Mouse (Mus musculus): ENCODE measurements at regions not wholly inside any gene's neighbourhood (a gene's known extent, or its start where the extent isn't known, plus 50 kb on each side); places are given as distances from the start of the nearest gene placed in this dataset.

DNA sequence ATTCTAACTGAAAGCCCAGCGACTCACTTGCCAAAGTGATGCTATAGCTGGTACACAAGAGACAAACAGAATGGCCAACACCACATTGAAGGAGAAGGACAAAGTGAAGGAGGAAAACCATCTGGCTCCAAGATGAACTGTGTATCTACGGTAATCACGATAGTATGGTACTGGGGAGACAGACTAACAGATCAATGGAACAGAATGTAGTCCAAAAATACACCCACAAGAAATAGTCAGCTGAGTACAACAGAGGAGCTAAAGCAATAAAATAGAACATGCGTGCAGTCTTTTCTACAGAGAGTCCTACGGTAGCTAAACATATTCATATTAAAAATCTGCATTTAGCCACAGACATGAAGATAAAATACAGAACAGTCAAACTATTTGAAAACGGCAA, 92.4 kb upstream of the Tmem150c start:
- H3K36me3 ChIP-seq (ENCODE audit: control insufficient read depth, insufficient read depth, low read length) = no peaks in the 10 kb centered on the region
- H3K27ac ChIP-seq (ENCODE audit: low read depth, low read length) = no peak overlapping the region
- H3K27me3 ChIP-seq (ENCODE audit: control insufficient read depth, insufficient read depth, low read length) = no peaks in the 10 kb centered on the region
- H3K4me2 ChIP-seq (replicated peaks; ENCODE audit: low read depth, low read length) = no peak overlapping the region
- WGBS = 95% methylated on average over 6 of the region's 6 CpGs
- no peaks in the 10 kb centered on the region for H3K4me1 ChIP-seq (replicated peaks; ENCODE audit: control insufficient read depth, insufficient read depth, low read length)
- DNase-seq (ENCODE audit: low spot score) (no peak), ATAC-seq (ENCODE audit: low FRiP score) (no peak)
- no peaks in the 10 kb centered on the region for H3K9me3 ChIP-seq (ENCODE audit: control insufficient read depth, low read length)
- H3K9ac ChIP-seq (ENCODE audit: low read depth, low read length) = no peak overlapping the region
- H3K4me3 ChIP-seq (ENCODE audit: low read depth, low read length) = no peak overlapping the region

DNA sequence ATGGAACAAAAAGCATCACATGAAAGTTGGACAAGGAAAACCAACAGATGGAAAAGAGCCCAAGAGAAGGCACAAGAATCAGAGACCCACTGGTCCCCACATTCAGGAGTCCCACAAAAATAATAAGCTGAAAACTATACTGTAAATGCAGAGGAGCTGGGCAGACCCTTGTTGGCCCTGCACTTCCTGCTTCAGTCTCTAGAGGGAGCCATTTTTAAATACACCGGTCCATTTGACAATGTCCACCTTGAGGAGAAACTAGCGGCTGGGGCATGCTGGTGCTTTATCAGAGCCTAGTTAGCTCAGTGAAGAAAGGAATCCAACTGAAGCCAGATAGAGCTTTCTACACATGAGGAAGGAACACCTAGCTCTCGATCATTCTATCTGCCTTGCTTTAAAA, 90.1 kb upstream of the Tmem150c start:
- H3K27me3 ChIP-seq (ENCODE audit: control insufficient read depth, insufficient read depth, low read length) = no peaks in the 10 kb centered on the region
- H3K4me3 ChIP-seq (ENCODE audit: low read depth, low read length) = no peak overlapping the region
- no peak for DNase-seq (ENCODE audit: low spot score)
- H3K4me1 ChIP-seq (replicated peaks; ENCODE audit: control insufficient read depth, insufficient read depth, low read length) = no peaks in the 10 kb centered on the region
- H3K27ac ChIP-seq (ENCODE audit: low read depth, low read length) = no peak overlapping the region
- no peak overlapping the region for H3K9ac ChIP-seq (ENCODE audit: low read depth, low read length)
- H3K4me2 ChIP-seq (replicated peaks; ENCODE audit: low read depth, low read length) = no peak overlapping the region
- 58% methylated on average over 3 of the region's 3 CpGs for WGBS
- H3K9me3 ChIP-seq (ENCODE audit: control insufficient read depth, low read length) = no peaks in the 10 kb centered on the region
- ATAC-seq (ENCODE audit: low FRiP score) = no peak
- no peaks in the 10 kb centered on the region for H3K36me3 ChIP-seq (ENCODE audit: control insufficient read depth, insufficient read depth, low read length)

DNA sequence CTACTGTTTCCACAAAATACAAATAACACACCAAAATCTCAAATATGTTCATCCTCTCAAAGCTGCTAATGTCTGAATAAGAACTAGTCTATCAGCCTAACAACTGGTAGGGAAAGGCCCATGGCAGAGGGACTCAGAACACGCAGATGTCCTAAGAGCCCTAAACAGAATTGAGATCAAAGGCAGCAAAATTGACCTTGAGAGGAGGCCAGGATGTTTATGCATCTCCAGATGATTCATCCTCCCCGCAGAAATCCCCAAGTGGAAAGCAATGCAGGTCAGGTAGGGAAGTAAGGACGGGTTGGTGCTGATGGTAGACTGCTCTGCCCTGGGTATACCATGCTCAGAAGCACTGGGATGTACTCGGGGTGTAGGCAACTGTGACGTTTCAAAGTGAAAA, 89.0 kb upstream of the Tmem150c start:
- DNase-seq (ENCODE audit: low spot score) = no peak
- ATAC-seq (ENCODE audit: low FRiP score) = no peak
- WGBS = 84% methylated on average over 5 of the region's 5 CpGs

DNA sequence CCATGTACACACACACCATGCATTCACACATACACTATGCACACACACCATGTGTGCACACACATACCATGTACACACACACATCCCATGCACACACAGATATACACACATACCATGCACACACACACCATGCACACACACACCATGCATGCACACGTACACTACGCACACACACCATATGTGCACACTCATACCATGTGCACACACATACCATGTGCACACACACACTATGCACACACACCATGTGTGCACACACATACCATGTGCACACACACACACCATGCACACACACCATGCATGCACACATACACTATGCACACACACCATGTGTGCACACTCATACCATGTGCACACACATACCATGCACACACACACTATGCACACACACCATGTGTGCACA, 87.1 kb upstream of the Tmem150c start:
- ATAC-seq (ENCODE audit: low FRiP score) = no peak
- WGBS = 99% methylated on average over 2 of the region's 2 CpGs

More for the DNA sequence above, 89.0 kb upstream of the Tmem150c start:
- no peaks in the 10 kb centered on the region for H3K36me3 ChIP-seq (ENCODE audit: control insufficient read depth, insufficient read depth, low read length)
- H3K27ac ChIP-seq (ENCODE audit: low read depth, low read length) = no peak overlapping the region
- no peak overlapping the region for H3K4me2 ChIP-seq (replicated peaks; ENCODE audit: low read depth, low read length)
- no peak overlapping the region for H3K9ac ChIP-seq (ENCODE audit: low read depth, low read length)
- H3K4me1 ChIP-seq (replicated peaks; ENCODE audit: control insufficient read depth, insufficient read depth, low read length) = no peaks in the 10 kb centered on the region
- H3K9me3 ChIP-seq (ENCODE audit: control insufficient read depth, low read length) = no peaks in the 10 kb centered on the region
- no peaks in the 10 kb centered on the region for H3K27me3 ChIP-seq (ENCODE audit: control insufficient read depth, insufficient read depth, low read length)
- H3K4me3 ChIP-seq (ENCODE audit: low read depth, low read length) = no peak overlapping the region

GRCm38 (mm10) chr5:100244811-100245210, 85.2 kb upstream of the Tmem150c start:
- Histone ChIP-seq H3K4me1 (replicated peaks; ENCODE audit: control insufficient read depth, insufficient read depth, low read length) (no peaks in the 10 kb centered on the region), H3K9me3 (ENCODE audit: control insufficient read depth, low read length) (no peaks in the 10 kb centered on the region), H3K27ac (ENCODE audit: low read depth, low read length) (no peak overlapping the region), H3K4me3 (ENCODE audit: low read depth, low read length) (no peak overlapping the region), H3K9ac (ENCODE audit: low read depth, low read length) (no peak overlapping the region), H3K36me3 (ENCODE audit: control insufficient read depth, insufficient read depth, low read length) (no peaks in the 10 kb centered on the region), H3K4me2 (replicated peaks; ENCODE audit: low read depth, low read length) (no peak overlapping the region), H3K27me3 (ENCODE audit: control insufficient read depth, insufficient read depth, low read length) (no peaks in the 10 kb centered on the region)
- ATAC-seq (ENCODE audit: low FRiP score) (no peak), DNase-seq (ENCODE audit: low spot score) (no peak)
- 93% methylated on average over 3 of the region's 3 CpGs for WGBS

More for the DNA sequence above, 87.1 kb upstream of the Tmem150c start:
- Histone ChIP-seq H3K27me3 (ENCODE audit: control insufficient read depth, insufficient read depth, low read length) (no peaks in the 10 kb centered on the region), H3K9me3 (ENCODE audit: control insufficient read depth, low read length) (no peaks in the 10 kb centered on the region), H3K9ac (ENCODE audit: low read depth, low read length) (no peak overlapping the region), H3K36me3 (ENCODE audit: control insufficient read depth, insufficient read depth, low read length) (no peaks in the 10 kb centered on the region), H3K27ac (ENCODE audit: low read depth, low read length) (no peak overlapping the region), H3K4me2 (replicated peaks; ENCODE audit: low read depth, low read length) (no peak overlapping the region), H3K4me1 (replicated peaks; ENCODE audit: control insufficient read depth, insufficient read depth, low read length) (no peaks in the 10 kb centered on the region), H3K4me3 (ENCODE audit: low read depth, low read length) (no peak overlapping the region)
- no peak for DNase-seq (ENCODE audit: low spot score)

- no peak overlapping the region for H3K27ac ChIP-seq (ENCODE audit: low read depth, low read length)
- no peak overlapping the region for H3K9ac ChIP-seq (ENCODE audit: low read depth, low read length)
- ATAC-seq (ENCODE audit: low FRiP score) = no peak
- H3K4me1 ChIP-seq (replicated peaks; ENCODE audit: control insufficient read depth, insufficient read depth, low read length) = no peaks in the 10 kb centered on the region
- H3K27me3 ChIP-seq (ENCODE audit: control insufficient read depth, insufficient read depth, low read length) = no peaks in the 10 kb centered on the region
- WGBS = 73% methylated on average over 6 of the region's 6 CpGs
- H3K4me3 ChIP-seq (ENCODE audit: low read depth, low read length) = no peak overlapping the region
- H3K36me3 ChIP-seq (ENCODE audit: control insufficient read depth, insufficient read depth, low read length) = no peaks in the 10 kb centered on the region
- no peaks in the 10 kb centered on the region for H3K9me3 ChIP-seq (ENCODE audit: control insufficient read depth, low read length)
- DNase-seq (ENCODE audit: low spot score) = peak; percentile 69
- no peak overlapping the region for H3K4me2 ChIP-seq (replicated peaks; ENCODE audit: low read depth, low read length)
Measured at GRCm38 (mm10) chr5:100240876-100241275, 81.3 kb upstream of the Tmem150c start.

GRCm38 (mm10) chr5:100239632-100240031, 80.0 kb upstream of the Tmem150c start:
- Histone ChIP-seq H3K9ac (ENCODE audit: low read depth, low read length) (no peak overlapping the region), H3K36me3 (ENCODE audit: control insufficient read depth, insufficient read depth, low read length) (no peaks in the 10 kb centered on the region), H3K27me3 (ENCODE audit: control insufficient read depth, insufficient read depth, low read length) (no peaks in the 10 kb centered on the region), H3K9me3 (ENCODE audit: control insufficient read depth, low read length) (no peaks in the 10 kb centered on the region), H3K4me3 (ENCODE audit: low read depth, low read length) (no peak overlapping the region), H3K4me2 (replicated peaks; ENCODE audit: low read depth, low read length) (no peak overlapping the region), H3K4me1 (replicated peaks; ENCODE audit: control insufficient read depth, insufficient read depth, low read length) (no peaks in the 10 kb centered on the region), H3K27ac (ENCODE audit: low read depth, low read length) (no peak overlapping the region)
- no peak for DNase-seq (ENCODE audit: low spot score)
- no peak for ATAC-seq (ENCODE audit: low FRiP score)
- WGBS = 79% methylated on average over 7 of the region's 7 CpGs

DNA sequence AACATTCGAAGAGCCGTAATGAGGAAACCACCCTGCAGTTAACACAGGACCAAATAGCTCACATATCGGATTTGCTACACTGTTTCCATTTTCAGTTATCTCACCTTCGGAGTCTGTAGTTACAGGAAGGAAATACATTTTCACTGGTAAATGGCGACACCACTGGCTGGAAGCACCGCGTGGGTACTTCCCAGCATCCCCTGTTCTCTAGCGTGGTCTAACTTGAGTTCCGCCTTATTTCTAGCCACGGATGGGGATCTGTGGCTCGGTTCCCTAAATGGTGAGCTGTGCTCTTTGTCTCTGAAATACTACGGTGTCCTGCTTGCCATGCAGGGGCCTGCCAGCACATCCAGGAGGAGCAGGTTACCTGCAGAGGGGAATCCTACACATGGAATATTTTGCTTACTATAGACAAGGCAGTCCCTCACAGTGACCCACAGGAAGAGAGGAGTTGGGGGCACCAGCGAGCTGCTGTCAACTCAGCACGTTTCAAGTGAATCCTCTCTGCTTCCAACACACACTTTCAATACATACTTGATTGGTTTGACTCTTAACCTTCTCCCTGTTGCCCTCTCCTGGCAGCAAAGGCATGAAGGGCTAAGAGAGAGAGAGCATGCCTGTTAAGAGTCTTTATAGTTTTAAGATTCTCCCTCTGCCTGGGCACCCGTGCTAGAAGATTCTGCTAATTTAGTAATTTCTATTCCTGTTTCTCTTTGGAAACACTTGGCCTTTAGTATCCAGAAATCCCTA, 78.9 kb upstream of the Tmem150c start:
- no peak for DNase-seq (ENCODE audit: low spot score)
- no peaks in the 10 kb centered on the region for H3K9me3 ChIP-seq (ENCODE audit: control insufficient read depth, low read length)
- H3K27me3 ChIP-seq (ENCODE audit: control insufficient read depth, insufficient read depth, low read length) = no peaks in the 10 kb centered on the region
- no peaks in the 10 kb centered on the region for H3K36me3 ChIP-seq (ENCODE audit: control insufficient read depth, insufficient read depth, low read length)
- H3K4me2 ChIP-seq (replicated peaks; ENCODE audit: low read depth, low read length) = no peak overlapping the region
- H3K4me1 ChIP-seq (replicated peaks; ENCODE audit: control insufficient read depth, insufficient read depth, low read length) = no peaks in the 10 kb centered on the region
- 89% methylated on average over 15 of the region's 15 CpGs for WGBS
- H3K27ac ChIP-seq (ENCODE audit: low read depth, low read length) = no peak overlapping the region
- H3K4me3 ChIP-seq (ENCODE audit: low read depth, low read length) = no peak overlapping the region
- H3K9ac ChIP-seq (ENCODE audit: low read depth, low read length) = no peak overlapping the region
- ATAC-seq (ENCODE audit: low FRiP score) = no peak

DNA sequence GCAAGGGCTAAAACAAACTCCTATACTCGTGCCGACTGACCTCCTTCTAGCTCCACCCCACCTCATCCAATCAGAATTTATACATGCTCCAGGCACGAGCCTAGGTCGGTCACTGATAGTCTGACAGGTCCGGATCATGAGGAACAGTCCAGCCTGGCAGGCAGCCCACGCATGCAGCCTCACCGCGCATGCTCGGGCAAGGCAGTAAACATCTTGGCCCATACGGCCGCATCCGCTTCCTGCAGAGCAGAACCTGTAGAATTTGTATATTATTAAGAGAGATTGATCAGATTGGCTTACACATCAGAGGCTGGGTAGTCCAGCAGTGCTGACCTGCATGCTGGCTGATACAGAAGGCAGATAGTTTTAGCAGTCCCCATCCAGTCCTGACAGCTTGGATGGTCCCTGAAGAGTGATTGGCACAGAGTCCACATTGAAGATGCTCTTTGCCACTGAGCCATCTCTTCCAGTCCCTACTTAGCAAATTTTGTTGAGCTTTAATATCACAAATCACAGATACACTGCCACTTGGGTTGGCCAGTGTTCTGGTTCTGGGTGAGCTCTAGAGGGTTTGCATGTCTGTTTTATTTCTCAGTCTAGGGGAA, 78.2 kb upstream of the Tmem150c start:
- Histone ChIP-seq H3K4me1 (replicated peaks; ENCODE audit: control insufficient read depth, insufficient read depth, low read length) (no peaks in the 10 kb centered on the region), H3K4me3 (ENCODE audit: low read depth, low read length) (no peak overlapping the region), H3K9ac (ENCODE audit: low read depth, low read length) (no peak overlapping the region), H3K27me3 (ENCODE audit: control insufficient read depth, insufficient read depth, low read length) (no peaks in the 10 kb centered on the region), H3K4me2 (replicated peaks; ENCODE audit: low read depth, low read length) (no peak overlapping the region), H3K27ac (ENCODE audit: low read depth, low read length) (no peak overlapping the region), H3K9me3 (ENCODE audit: control insufficient read depth, low read length) (no peaks in the 10 kb centered on the region), H3K36me3 (ENCODE audit: control insufficient read depth, insufficient read depth, low read length) (no peaks in the 10 kb centered on the region)
- no peak for DNase-seq (ENCODE audit: low spot score)
- WGBS = 93% methylated on average over 12 of the region's 12 CpGs
- ATAC-seq (ENCODE audit: low FRiP score) = no peak

Measured in hindbrain, embryonic 11.5 days (tissue).